Mouse (Mus musculus) hindbrain, embryonic 15.5 days (tissue): ENCODE data around the gene Aoc2. TPM values are rescaled to one million over a fixed set of nuclear protein-coding genes. Genes with fewer than 3 reads are reported as not detected.

Experiments used
- ATAC-seq: fragments of 200-750 bp; cut with Nextera tagmentation; 2 replicates; pipeline ENCODE4 v1.8.0; 2017; ENCODE audit warnings: low read depth, moderate number of reproducible peaks, moderate TSS enrichment; ENCODE audit not compliant: low FRiP score
- H3K27ac ChIP-seq: fragments of 300-500 bp; sonication (generic); replicated peaks from 2 replicates; pipeline ENCODE4 v1.5.1; 2015; ENCODE audit warnings: mild to moderate bottlenecking, inconsistent platforms
- H3K27me3 ChIP-seq: fragments of 300-500 bp; sonication (generic); 2 replicates; pipeline ENCODE4 v1.6.1; 2015; ENCODE audit warnings: control low read depth, inconsistent platforms
- H3K36me3 ChIP-seq: fragments of 300-500 bp; sonication (generic); 2 replicates; pipeline ENCODE4 v1.6.1; 2015; ENCODE audit warnings: control low read depth, inconsistent platforms
- H3K4me1 ChIP-seq: fragments of 300-500 bp; sonication (generic); replicated peaks from 2 replicates; pipeline ENCODE4 v1.6.1; 2015; ENCODE audit warnings: control low read depth, inconsistent platforms
- H3K4me2 ChIP-seq: fragments of 300-500 bp; sonication (generic); 2 replicates; pipeline ENCODE4 v1.6.1; 2015; ENCODE audit warnings: moderate library complexity, mild to moderate bottlenecking, inconsistent platforms
- H3K4me3 ChIP-seq: fragments of 300-500 bp; sonication (generic); 2 replicates; pipeline ENCODE4 v1.5.1; 2015; ENCODE audit warnings: mild to moderate bottlenecking, inconsistent platforms
- H3K9ac ChIP-seq: fragments of 300-500 bp; sonication (generic); 2 replicates; pipeline ENCODE4 v1.6.1; 2015; ENCODE audit warnings: inconsistent platforms
- H3K9me3 ChIP-seq: fragments of 300-500 bp; sonication (generic); 2 replicates; pipeline ENCODE4 v1.6.1; 2016; ENCODE audit warnings: control low read depth, inconsistent platforms
- WGBS: fragments of 180-500 bp; shearing (Covaris S2); methylation state at CpG from one replicate; pipeline ENCODE4 v1.1.7; 2015; 5-methylcytosine and 5-hydroxymethylcytosine counted together
- polyA plus RNA-seq: library from polyadenylated mRNA; unstranded; fragments of >200 nt; fragmentation: Nextera tagmentation; extraction: Ambion mirVana; gene quantifications from 2 replicates; pipeline ENCODE4 v1.2.1, GENCODE M21; 2015

Aoc2 gene
- polyA plus RNA-seq, 1 experiment from 2014 or later: 1.5 TPM

DNA sequence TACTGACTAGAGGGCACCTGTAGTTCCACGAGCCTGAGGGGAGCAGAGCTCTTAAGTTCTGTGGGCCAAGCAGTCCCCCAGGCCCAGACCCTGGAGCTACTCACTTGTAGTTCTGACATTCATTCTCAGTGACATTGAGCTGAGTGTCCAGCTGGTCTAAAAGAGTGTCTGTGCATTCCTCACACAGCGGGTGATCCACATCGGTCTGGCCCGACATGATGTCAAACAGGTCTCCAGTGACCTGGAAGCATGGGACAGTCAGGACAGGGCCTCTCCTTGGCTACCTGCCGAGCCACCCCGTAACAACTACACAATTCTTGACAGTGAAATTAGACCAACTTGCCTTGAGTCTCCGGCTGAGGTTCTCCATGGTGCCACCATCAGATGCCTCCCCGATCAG lies 29.7 kb upstream of the Aoc2 start:
- WGBS: 88% methylated on average over 8 of the region's 8 CpGs
- no peak for ATAC-seq
- no peak overlapping the region for H3K4me2 ChIP-seq

DNA sequence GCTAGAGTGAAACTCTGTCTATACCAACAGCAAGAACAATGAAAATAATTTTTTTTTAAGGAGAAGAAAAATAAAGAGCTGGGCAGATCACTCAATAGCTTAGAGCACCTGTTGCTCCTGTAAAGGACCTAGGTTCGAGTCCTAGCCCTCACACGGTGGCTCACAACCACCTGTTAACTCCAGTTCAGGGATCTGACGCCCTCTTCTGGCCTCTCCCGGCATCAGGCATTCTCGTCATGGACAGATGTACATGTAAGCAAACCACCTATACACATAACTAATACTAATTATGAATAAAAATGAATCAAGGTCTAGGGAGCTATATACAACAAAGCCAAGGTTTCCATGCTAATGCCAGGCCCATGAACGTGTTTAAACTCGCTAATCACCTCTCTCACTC lies 24.0 kb upstream of the Aoc2 start:
- Histone ChIP-seq H3K4me1 (peaks cover 19% of the 10 kb centered on the region), H3K9me3 (no peaks in the 10 kb centered on the region), H3K36me3 (peaks cover 15% of the 10 kb centered on the region), H3K4me3 (peak overlapping the region; percentile 79), H3K4me2 (peak overlapping the region; percentile 84), H3K27me3 (no peaks in the 10 kb centered on the region), H3K9ac (peak overlapping the region; percentile 67; the same call in 1 of the 2 replicates), H3K27ac (no peak overlapping the region)
- no peak for ATAC-seq
- WGBS: 70% methylated on average over 7 of the region's 7 CpGs

More for the DNA sequence above, 29.7 kb upstream of the Aoc2 start:
- no peaks in the 10 kb centered on the region for H3K9me3 ChIP-seq
- H3K27ac ChIP-seq: no peak overlapping the region
- peaks cover 56% of the 10 kb centered on the region for H3K36me3 ChIP-seq
- H3K4me3 ChIP-seq: no peak overlapping the region
- peaks cover under 1% of the 10 kb centered on the region for H3K4me1 ChIP-seq
- no peak overlapping the region for H3K9ac ChIP-seq
- H3K27me3 ChIP-seq: no peaks in the 10 kb centered on the region

DNA sequence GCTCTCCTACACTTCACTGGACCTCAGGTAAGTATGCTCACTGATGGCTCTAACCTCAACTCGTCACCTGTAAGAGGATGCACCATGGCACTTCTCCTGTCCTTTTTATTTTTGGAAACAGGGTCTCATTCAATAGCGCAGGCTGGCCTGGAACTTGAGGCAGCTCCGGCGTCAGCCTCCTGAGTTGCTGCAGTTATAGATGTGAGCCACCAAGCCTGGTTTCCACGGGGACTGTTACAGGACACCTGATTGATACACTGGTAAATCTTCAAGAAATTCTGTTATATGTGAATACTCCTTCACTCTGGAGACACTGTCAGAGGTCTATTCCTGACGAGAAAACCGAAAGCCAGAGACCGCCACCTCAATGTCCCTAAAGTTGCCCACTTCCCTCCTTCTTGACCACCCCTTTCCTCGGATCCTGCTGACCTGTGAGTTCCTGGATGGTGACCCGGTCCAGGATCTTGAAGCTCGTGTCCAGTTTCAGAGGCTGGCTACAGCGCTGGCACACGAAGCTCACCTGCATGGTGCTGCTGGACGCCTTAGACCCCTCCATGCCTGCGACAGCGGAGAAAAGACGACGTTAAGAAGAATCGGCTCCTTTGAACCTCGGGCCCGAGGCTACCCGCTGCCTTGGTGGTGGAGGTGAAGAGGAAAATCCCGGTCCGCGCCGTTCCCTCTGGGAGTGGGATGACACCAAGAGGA lies 23.4 kb upstream of the Aoc2 start:
- peak; percentile 50; the same call in 1 of the 2 replicates for ATAC-seq
- Histone ChIP-seq H3K27ac (peak overlapping the region; percentile 72), H3K9me3 (no peaks in the 10 kb centered on the region), H3K36me3 (peaks cover 13% of the 10 kb centered on the region; the same call in 1 of the 2 replicates), H3K27me3 (no peaks in the 10 kb centered on the region), H3K4me2 (peak overlapping the region; percentile 84), H3K9ac (peak overlapping the region; percentile 67), H3K4me3 (peak overlapping the region; percentile 79), H3K4me1 (peaks cover 19% of the 10 kb centered on the region)
- WGBS: 14% methylated on average over 26 of the region's 26 CpGs

DNA sequence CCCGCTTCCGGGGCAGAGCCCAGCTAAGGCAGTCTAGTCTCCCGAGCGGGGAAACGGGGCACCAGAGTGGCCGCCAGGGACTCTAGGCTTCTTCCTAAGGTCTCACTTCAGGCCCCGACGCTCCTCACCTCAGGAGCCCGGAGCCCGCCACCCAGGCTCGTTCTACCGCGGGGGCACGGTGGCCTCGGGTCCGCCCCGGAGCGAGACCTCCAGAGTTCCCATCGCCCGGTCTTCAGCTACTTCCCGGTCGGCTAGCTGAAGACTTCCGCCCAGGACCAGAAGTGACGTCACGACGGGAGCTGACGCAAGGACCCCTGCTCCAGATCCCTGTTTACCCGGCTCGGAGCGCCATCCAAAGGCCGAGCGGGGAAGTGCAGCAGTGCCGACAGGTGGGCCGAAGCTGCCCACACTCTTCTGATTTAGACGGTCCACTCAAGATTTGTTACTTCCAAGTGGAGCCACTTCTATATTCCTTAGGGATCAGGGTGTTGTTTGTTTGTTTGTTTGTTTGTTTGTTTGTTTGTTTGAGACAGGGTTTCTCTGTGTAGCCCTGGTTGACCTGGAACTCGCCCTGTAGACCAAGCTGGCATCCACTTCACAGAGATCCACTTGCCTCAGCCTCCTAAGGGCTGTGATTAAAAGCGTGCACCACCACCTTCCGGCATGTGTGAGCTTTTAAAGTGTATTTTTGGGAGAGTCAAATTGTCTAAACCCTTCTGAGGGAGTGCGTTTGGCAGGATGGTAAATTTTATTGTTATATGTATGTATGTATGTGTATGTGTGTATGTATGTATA lies 22.7 kb upstream of the Aoc2 start, which contains the start of gene Becn1:
Becn1 (minus strand) TSS at position 283 of the 795 bp plus-strand sequence.
- H3K36me3 ChIP-seq: peaks cover 10% of the 10 kb centered on the region; the same call in 1 of the 2 replicates
- H3K4me1 ChIP-seq: peaks cover 19% of the 10 kb centered on the region
- ATAC-seq: peak; percentile 97
- H3K27ac ChIP-seq: peak within 1 kb of the TSS; percentile 72
- H3K27me3 ChIP-seq: no peaks in the 10 kb centered on the region
- H3K9ac ChIP-seq: peak within 1 kb of the TSS; percentile 67
- H3K9me3 ChIP-seq: no peaks in the 10 kb centered on the region
- peak within 1 kb of the TSS; percentile 84 for H3K4me2 ChIP-seq
- WGBS: 7% methylated on average over 37 of the region's 39 CpGs
- peak within 1 kb of the TSS; percentile 79 for H3K4me3 ChIP-seq

DNA sequence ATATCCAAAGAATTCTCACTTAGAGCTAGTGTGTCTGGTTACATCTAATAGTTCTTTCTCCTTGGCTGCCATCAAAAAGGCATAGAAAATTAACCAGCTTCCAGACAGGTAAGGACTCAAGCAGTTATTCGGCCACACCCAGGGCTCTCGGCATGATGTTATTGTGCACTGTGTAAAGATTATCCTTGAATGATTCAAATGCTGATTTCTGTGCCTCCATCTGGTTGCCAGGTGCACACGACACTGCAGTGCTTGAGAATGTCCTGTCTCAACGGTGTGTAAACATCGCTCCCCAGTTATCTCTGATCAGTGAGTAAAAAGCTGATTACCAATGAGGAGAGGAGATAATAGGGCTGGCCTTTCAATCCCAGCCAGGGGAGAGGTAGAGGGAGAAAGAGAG lies 17.1 kb upstream of the Aoc2 start:
- no peak overlapping the region for H3K4me3 ChIP-seq
- H3K36me3 ChIP-seq: no peaks in the 10 kb centered on the region
- H3K4me2 ChIP-seq: no peak overlapping the region
- WGBS: 46% methylated on average over 5 of the region's 5 CpGs
- no peaks in the 10 kb centered on the region for H3K9me3 ChIP-seq
- H3K9ac ChIP-seq: no peak overlapping the region
- no peak overlapping the region for H3K27ac ChIP-seq
- H3K4me1 ChIP-seq: no peaks in the 10 kb centered on the region
- ATAC-seq: no peak
- 0 out of 2 replicates have a peak, but pooled peaks cover 2% of the 10 kb centered on the region for H3K27me3 ChIP-seq

DNA sequence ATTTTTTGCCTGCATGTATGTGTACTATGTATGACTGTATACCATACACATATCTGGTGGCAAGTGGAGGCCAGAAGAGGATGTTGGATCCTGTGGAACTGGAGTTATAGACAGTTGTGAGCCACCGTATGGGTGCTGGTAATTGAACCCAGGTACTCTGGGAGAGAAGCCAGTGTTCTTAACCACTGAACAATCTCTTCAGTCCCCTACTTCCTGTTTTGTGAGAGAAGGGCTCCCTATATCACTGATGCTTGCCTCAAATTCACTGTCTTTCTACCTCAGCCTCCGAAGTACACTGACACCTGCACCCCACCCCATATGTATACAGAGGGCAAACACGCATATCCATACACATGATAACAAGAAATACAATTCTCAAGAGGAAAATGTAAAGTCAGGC lies 13.8 kb upstream of the Aoc2 start:
- no peak overlapping the region for H3K4me3 ChIP-seq
- 85% methylated on average over 3 of the region's 3 CpGs for WGBS
- ATAC-seq: no peak
- 0 out of 2 replicates have a peak, but pooled peaks cover 2% of the 10 kb centered on the region for H3K27me3 ChIP-seq
- no peaks in the 10 kb centered on the region for H3K9me3 ChIP-seq
- H3K4me1 ChIP-seq: 0 out of 2 replicates have a peak, but pooled peaks cover 3% of the 10 kb centered on the region
- H3K9ac ChIP-seq: no peak overlapping the region
- no peaks in the 10 kb centered on the region for H3K36me3 ChIP-seq
- H3K4me2 ChIP-seq: no peak overlapping the region
- H3K27ac ChIP-seq: no peak overlapping the region

DNA sequence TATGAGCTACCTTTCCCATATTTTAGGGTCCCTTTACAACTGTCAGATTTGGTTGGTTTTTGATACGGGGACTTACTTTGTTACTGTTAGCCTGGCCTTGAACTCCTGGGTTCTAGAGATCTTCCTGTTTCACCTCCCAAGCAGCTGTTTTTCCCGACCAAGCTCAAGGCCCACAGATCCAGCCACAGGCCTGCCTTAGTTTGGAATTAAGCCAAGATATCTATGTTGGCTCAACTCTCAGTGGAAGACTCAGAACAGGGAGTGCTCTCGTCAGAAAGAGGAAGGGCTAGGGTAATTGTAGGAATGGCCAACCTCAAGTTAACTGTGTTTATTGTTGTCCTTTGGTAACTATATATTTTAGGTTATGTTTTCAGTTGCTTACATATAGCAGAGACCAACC lies 12.7 kb upstream of the Aoc2 start:
- no peak overlapping the region for H3K9ac ChIP-seq
- no peak for ATAC-seq
- H3K27ac ChIP-seq: no peak overlapping the region
- H3K4me2 ChIP-seq: no peak overlapping the region
- no peaks in the 10 kb centered on the region for H3K9me3 ChIP-seq
- no peaks in the 10 kb centered on the region for H3K36me3 ChIP-seq
- H3K4me1 ChIP-seq: peaks cover 8% of the 10 kb centered on the region
- no peak overlapping the region for H3K4me3 ChIP-seq
- H3K27me3 ChIP-seq: 0 out of 2 replicates have a peak, but pooled peaks cover 2% of the 10 kb centered on the region
- WGBS: 72% methylated on average over 3 of the region's 3 CpGs

DNA sequence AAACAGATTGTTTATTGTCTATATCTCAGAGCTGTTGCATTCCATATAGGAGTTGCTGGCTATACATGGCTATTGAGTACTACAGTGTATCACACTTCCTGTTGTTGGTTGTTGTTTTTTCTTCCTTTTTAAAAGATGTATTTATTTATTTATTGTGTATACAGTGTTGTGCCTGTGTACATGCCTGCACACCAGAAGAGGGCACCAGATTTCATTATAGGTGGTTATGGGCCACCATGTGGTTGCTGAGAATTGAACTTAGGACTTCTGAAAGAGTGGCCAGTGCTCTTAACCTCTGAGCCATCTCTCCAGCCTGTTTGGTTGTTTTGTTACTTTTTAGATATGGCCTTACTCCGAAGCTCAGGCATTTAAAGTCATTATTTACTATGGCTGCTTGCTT lies 10.3 kb upstream of the Aoc2 start:
- Histone ChIP-seq H3K9ac (no peak overlapping the region), H3K4me2 (no peak overlapping the region), H3K4me3 (no peak overlapping the region), H3K27me3 (no peaks in the 10 kb centered on the region), H3K36me3 (peaks cover 9% of the 10 kb centered on the region), H3K9me3 (no peaks in the 10 kb centered on the region), H3K4me1 (peaks cover 18% of the 10 kb centered on the region), H3K27ac (no peak overlapping the region)
- no peak for ATAC-seq
- WGBS: 100% methylated on average over 1 of the region's 1 CpGs

DNA sequence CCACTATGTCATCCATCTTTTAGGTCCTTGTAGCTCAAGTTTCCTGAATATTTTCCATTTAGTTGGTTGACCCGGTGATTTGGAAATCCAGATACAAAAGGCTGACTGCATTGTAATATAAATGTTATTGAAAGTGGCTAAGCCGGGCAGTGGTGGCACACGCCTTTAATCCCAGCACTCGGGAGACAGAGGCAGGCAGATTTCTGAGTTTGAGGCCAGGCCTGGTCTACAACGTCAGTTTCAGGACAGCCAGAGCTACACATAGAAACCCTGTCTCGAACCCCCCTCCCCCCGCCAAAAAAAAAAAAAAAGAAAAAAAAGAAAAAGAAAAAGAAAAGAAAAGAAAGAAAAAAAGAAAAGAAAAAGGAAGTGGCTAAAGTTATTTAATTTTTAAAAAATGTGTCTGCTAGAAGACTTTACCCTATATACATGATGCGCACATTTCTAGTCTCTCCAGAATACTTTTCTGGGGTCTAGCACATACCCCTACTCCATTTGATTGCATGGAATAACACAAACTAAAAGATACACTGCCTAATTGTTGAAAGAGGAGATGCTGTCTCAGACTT lies 9.7 kb upstream of the Aoc2 start:
- 84% methylated on average over 8 of the region's 8 CpGs for WGBS
- no peaks in the 10 kb centered on the region for H3K9me3 ChIP-seq
- H3K36me3 ChIP-seq: peaks cover 15% of the 10 kb centered on the region
- no peak for ATAC-seq
- peak overlapping the region; percentile 87 for H3K27ac ChIP-seq
- peak overlapping the region; percentile 96 for H3K4me2 ChIP-seq
- H3K27me3 ChIP-seq: no peaks in the 10 kb centered on the region
- H3K4me3 ChIP-seq: peak overlapping the region; percentile 96
- peaks cover 18% of the 10 kb centered on the region for H3K4me1 ChIP-seq
- H3K9ac ChIP-seq: peak overlapping the region; percentile 90

DNA sequence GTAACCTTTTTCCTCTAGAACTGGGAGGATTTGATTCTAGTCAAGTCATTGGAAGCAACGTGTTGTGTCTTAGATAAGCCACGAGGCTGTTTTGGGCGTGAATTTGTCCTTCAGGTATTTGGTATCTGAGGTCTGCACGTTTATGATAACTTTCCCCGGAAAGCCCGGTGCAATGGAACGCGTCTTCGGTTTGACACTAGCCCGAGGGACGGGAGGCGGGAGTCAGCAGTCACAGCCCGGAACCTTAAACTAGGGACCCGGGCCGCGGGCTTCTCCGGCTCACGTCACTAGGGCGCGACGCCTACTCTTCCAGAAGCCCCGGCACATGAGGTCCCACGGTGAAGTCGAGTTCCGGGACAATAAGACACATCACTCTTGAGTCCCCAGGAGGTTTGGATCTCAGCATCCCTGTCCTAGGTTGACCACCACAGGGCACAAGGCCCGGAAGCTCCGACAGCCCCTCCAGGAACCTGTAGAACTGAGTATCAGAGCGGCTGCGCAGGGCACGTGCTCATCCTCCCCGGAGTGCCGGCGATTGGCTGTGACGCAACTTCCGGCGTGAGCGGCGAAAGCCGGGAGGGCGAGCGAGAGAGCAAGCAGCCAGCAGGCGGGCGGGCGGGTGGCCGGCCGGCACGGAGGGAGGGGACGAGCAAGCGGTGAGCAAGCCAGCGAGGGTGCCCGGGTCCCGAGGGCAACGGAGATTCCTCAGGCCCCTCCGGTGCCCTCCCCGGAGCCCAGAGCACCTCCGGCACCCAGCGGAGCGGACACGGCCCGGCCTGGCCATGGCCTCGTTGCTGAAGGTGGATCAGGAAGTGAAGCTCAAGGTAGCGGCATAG lies 9.0 kb upstream of the Aoc2 start, which contains the start of gene Psme3:
Psme3 (plus strand) TSS at position 549 of the 836 bp plus-strand sequence.
- H3K4me3 ChIP-seq: peak within 1 kb of the TSS; percentile 96
- ATAC-seq: peak; percentile 95
- H3K27ac ChIP-seq: peak within 1 kb of the TSS; percentile 87
- under 1% methylated on average over 57 of the region's 62 CpGs for WGBS
- H3K4me1 ChIP-seq: peaks cover 18% of the 10 kb centered on the region
- peaks cover 22% of the 10 kb centered on the region for H3K36me3 ChIP-seq
- peak within 1 kb of the TSS; percentile 90 for H3K9ac ChIP-seq
- no peaks in the 10 kb centered on the region for H3K27me3 ChIP-seq
- no peaks in the 10 kb centered on the region for H3K9me3 ChIP-seq
- H3K4me2 ChIP-seq: peak within 1 kb of the TSS; percentile 96

DNA sequence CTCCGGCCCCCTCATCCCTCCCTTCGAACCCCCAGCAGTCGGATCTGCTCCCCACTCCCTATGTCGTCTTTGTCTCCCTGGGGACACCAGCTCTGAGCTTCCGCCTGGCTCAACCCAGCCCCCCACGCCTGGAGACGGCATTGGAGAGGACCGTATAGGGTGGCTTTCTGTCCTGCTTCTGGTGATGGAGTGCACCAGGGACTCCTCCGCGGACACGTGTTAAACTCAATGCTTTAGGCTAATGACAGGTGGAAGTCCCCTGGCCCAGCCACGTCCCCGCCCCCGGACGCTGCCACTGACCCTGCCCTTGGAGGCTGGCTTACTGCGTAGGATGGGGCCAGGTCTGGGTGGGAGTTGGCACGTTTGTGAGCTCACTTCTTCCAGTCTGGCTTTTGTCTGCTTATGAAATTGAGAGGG lies 8.4 kb upstream of the Aoc2 start:
- peak overlapping the region; percentile 96 for H3K4me3 ChIP-seq
- under 1% methylated on average over 17 of the region's 17 CpGs for WGBS
- H3K4me1 ChIP-seq: peaks cover 18% of the 10 kb centered on the region
- peak overlapping the region; percentile 96 for H3K4me2 ChIP-seq
- peak overlapping the region; percentile 90 for H3K9ac ChIP-seq
- no peaks in the 10 kb centered on the region for H3K27me3 ChIP-seq
- H3K36me3 ChIP-seq: peaks cover 29% of the 10 kb centered on the region
- peak overlapping the region; percentile 87 for H3K27ac ChIP-seq
- peak; percentile 32; the same call in 1 of the 2 replicates for ATAC-seq
- no peaks in the 10 kb centered on the region for H3K9me3 ChIP-seq
